Mouse (Mus musculus) left cerebral cortex, postnatal 4 days (tissue): ENCODE data around the gene Zfp410. TPM values are rescaled to one million over a fixed set of nuclear protein-coding genes. Genes with fewer than 3 reads are reported as not detected.
"Not testable (repeated sequence)": the region's sequence is repeated elsewhere in the genome, so short reads cannot be mapped to it uniquely, and the experiment has no call there.

Experiments used
- DNase-seq: peaks from one replicate; pipeline ENCODE4 v3.0.0-alpha.2; 2022
- intact Hi-C: fragments of 180-260 bp; cut with DNase I; formaldehyde crosslinking; loops from one replicate; pipeline ENCODE4 v1.15.1; 2025
- total RNA-seq, 2 experiments: library from RNA; stranded (reverse); gene quantifications; 2 replicates each; pipeline ENCODE4 v1.2.3; 2021

The Zfp410 gene
- total RNA-seq, 2 experiments from 2014 or later = 46.4 to 56.3 TPM

DNA sequence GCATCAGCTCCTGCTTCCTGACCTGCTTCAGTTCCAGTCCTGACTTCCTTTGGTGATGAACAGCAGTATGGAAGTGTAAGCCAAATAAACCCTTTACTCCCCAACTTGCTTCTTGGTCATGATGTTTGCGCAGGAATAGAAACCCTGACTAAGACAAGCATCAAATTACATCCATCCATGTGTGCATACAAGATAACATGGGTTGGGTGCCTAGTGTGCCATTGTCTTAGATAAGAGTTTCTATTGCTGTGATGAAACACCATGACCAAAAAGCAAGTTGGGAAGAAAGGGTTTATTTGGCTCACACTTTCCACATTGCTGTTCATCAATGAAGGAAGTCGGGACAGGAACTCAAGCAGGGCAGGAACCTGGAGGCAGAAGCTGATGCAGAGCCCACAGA, 42.0 kb downstream of the Zfp410 start:
- DNase-seq, intact Hi-C loops: not testable (repeated sequence)

DNA sequence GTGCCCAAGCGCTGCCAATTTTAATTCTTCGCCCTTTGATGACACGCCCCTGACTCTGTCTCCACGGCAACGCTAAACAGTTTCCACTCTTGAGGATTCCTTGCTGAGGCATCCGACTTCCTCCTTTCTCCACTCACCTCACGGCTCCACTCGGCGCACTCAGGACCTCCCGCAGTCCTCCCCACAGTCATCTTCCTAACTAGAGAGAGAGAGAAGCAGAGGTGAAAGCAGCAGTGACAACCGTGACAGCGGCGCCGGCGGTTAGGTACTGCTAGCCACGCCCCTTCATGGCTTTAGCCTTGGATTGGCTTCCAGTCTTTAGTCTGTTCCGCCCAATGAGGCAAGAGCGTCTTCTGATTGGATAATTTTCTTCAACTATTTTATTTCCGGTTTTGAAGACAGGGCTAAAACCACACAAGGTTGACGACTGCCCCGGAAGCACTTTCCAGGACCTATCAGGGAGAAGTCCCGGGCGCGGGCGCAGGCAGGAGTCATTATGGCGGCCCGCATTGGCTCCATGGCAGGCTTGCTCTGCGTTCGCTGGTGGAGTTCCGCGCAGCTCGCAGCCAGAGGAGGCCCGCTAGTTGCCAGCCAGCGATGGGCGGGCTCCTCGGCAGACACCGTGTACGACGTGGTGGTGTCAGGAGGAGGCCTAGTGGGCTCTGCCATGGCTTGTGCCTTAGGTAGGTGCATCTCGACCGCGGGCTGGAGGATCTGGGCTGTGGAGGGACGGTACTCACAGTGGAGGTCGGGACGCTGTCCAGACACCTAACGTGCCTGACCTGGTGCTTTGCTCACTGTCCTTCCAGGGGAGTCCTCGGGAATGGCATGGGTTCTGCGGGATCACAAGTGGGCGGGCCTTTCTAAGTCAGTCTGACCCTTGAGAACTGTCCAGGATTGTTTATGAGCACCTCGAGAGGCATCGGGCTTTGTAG, 45.2 kb downstream of the Zfp410 start, which contains the start of the genes Coq6 and Fam161b:
TSS of gene Coq6 (plus strand) at position 103 of the 935 bp plus-strand sequence.
TSS of gene Fam161b (minus strand) at position 279 of the 935 bp plus-strand sequence.
- intact Hi-C loops = no loop called here
- peak; percentile 96 for DNase-seq

DNA sequence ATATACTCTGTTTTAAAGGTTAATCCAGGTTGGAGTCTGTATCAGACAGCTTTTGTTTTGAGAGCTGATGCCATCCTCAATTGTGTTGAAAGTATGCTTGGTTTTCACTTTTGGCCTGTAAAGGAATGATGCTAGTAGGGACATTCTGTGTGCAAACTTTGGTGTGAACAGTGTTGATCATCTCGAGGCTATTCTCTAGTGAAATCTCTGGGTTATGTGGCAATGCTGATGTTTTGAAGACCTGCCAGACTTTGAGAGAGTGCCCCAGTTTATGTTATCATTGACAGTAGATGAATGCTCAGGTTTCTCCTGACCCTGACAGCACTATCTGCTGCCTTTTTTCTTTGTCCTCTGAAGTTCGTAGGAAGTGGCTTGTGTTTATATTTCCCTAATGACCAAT, 46.2 kb downstream of the Zfp410 start:
- DNase-seq = no peak
- intact Hi-C loops = no loop called here

DNA sequence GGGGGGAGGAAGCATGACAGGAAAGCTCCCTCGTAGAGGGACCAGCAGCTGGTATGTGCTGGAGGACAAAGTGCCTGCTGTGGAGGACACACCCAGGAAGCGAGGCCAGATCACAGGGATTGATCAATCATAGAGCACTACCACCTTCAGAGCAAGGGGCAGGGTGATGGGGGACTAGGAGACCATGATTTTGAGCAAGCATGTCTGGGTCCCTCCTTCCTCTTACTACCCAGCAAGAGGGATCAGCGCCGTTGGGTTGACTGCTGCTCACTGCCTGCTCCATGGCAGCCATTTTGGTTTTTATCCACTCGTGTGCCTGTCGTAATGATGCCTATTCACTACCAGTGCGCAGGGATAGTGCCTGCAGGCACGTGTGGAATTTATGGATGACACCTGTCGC, 47.6 kb downstream of the Zfp410 start:
- intact Hi-C loops = no loop called here
- no peak for DNase-seq

- no peak for DNase-seq
- intact Hi-C loops = no loop called here
Observed at GRCm38 (mm10) chr12:84365137-84365536, 48.5 kb downstream of the Zfp410 start.

DNA sequence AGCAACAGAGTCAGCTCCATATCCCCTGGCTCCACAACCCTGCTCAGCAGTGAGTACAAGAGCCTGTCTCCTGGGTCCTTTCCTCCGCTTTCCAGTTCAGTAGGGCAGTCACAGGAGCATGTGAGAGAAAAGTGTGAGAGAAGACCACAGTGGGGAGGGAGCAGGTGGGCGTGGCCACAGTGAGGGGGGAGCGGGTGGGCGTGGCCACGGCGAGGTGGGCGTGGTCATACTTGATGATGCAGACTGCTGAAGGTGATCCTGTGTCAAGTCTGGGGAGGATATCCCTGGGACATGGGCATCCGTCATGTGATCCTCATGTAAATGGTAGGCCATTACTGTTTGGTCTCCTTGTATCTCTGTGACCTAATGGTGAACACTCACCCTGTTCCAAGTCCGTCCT, 50.3 kb downstream of the Zfp410 start:
- intact Hi-C loops = no loop called here
- DNase-seq = no peak

- intact Hi-C loops = no loop called here
- no peak for DNase-seq
Observed at GRCm38 (mm10) chr12:84371647-84372046, 55.0 kb downstream of the Zfp410 start.

- intact Hi-C loops = no loop called here
- DNase-seq = no peak
Observed at GRCm38 (mm10) chr12:84373831-84374481, 57.3 kb downstream of the Zfp410 start.

- intact Hi-C loops = no loop called here
- DNase-seq = no peak
Observed at GRCm38 (mm10) chr12:84382369-84382768, 65.7 kb downstream of the Zfp410 start.

DNA sequence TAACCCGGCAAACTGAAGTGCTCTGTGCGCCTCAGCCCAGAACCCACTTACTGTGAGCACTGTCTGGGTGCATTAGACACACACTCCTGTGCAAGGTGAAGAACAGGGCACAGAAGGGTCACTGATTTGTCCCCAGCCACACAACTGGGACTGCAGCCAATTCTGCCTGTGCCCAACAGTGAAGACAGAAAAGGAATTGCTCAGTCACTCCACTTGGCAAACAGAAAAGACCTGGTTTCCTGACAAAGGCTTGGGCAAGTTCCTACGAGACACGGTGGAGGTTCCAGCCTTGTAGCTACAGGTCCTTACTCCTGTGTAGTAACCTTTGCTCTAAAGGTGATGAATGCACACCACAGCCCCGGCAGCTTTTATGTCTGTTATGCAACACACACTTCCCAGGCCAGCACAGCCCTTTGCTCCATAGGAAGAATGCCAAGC, 68.0 kb downstream of the Zfp410 start:
- intact Hi-C loops = no loop called here
- peak; percentile 6 for DNase-seq

DNA sequence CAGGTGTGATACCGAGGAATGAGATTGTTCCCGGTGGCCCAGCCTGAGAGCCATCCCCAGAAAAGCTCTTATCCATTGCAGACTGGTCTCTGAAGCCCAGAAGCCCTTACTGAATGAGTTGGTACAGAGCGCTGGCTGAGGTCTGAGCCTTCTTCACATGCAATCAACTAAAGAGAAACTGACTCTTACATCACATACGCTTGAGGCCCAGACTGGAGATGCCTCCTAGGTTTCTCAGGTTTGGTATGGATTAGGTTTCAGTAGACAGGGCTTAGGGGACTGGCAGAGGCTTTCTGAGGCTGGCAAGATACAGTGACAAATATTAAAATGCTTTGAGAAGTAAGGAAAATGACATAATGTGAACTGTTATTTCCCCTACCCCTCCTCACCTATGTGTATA, 68.8 kb downstream of the Zfp410 start:
- intact Hi-C loops = no loop called here
- DNase-seq = no peak

DNA sequence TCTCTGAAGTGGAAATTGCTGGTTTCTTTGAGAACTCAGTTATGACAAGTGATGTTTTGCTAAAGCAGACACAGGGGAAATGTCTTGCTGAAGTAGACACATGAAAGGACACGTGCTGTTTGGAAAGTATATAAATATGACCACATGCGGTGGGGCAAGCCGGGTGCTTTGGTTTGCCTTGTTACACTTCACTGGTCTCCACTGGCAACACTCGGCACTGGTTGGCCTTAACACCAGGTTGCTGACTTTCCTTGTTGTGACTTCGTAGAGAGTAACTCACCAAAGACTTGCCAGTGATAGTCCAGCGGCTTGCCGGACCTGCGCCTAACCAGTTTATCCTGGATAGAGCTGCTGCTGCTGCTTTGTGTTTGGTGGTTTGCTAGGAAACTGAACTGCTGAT, 71.4 kb downstream of the Zfp410 start:
- intact Hi-C loops = no loop called here
- DNase-seq = no peak

DNA sequence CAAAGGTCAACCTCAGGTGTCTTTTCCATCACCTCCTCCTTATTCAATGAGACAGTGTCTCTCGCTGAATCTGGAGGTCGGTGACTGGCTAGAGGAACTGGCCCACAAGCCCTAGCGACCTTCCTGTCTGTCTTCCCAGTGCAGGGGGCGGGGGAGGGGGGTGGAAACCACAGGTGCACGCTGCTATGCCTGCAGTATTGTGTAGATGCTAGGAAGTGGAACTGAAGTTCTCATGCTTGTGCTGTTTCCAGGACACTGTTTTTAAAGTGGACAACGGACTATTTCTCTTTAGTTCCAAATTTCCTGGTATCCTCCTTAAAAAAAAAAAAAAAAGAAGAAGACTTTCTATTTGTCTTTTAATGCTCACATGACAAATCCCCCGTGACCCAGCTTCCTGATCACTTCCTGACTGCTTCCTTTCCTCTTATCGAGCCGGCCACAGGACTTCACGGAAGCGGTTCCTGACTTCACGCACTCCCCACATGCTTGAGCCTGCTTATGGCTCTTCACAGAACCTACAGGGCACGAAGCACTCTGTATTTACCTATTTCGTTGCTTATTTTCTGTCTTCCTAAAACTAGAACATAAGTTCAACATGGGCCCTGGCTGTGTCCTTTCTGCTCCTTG, 72.2 kb downstream of the Zfp410 start:
- intact Hi-C loops = no loop called here
- DNase-seq = no peak

- DNase-seq = no peak
- intact Hi-C loops = no loop called here
Observed at GRCm38 (mm10) chr12:84390336-84390735, 73.7 kb downstream of the Zfp410 start.

- DNase-seq = no peak
- intact Hi-C loops = no loop called here
Observed at GRCm38 (mm10) chr12:84392681-84393080, 76.0 kb downstream of the Zfp410 start.

Other genes with a start within 250 kb of the Zfp410 start
- gene Acot5, start 247.5 kb upstream of the Zfp410 start, total RNA-seq = under 1 TPM; 0.44 to 0.52 TPM
- gene Acot6, start 216.2 kb upstream of the Zfp410 start, total RNA-seq = 1 to 10 TPM; 3.1 to 3.5 TPM
- 10 to 100 TPM; 61.8 to 73.1 TPM for gene Dnal1, start 202.5 kb upstream of the Zfp410 start, total RNA-seq
- 10 to 100 TPM; 11.0 to 11.1 TPM for gene Pnma1, start 168.4 kb upstream of the Zfp410 start, total RNA-seq
- 10 to 100 TPM; 12.9 to 14.9 TPM for gene Elmsan1, start 98.0 kb upstream of the Zfp410 start, total RNA-seq
- gene Ptgr2, start 31.6 kb upstream of the Zfp410 start, total RNA-seq = 10 to 100 TPM; 19.1 to 20.5 TPM
- 10 to 100 TPM; 23.9 to 28.0 TPM for gene Coq6, start 44.8 kb downstream of the Zfp410 start, total RNA-seq
- gene Fam161b, start 45.0 kb downstream of the Zfp410 start, total RNA-seq = 10 to 100 TPM; 11.8 to 12.3 TPM
- 10 to 100 TPM; 15.8 to 17.0 TPM for gene Entpd5, start 92.2 kb downstream of the Zfp410 start, total RNA-seq
- 1 to 10 TPM; 6.1 to 8.7 TPM for gene Bbof1, start 92.2 kb downstream of the Zfp410 start, total RNA-seq
- gene Rnf113a2, start 100.3 kb downstream of the Zfp410 start, total RNA-seq = 10 to 100 TPM; 11.3 TPM
- gene Aldh6a1, start 134.2 kb downstream of the Zfp410 start, total RNA-seq = 10 to 100 TPM; 25.9 to 26.2 TPM
- gene Lin52, start 134.6 kb downstream of the Zfp410 start, total RNA-seq = 10 to 100 TPM; 12.7 to 15.0 TPM